Mouse (Mus musculus) MEL (cell line): ENCODE measurements at regions not wholly inside any gene's neighbourhood (a gene's known extent, or its start where the extent isn't known, plus 50 kb on each side); places are given as distances from the start of the nearest gene placed in this dataset.

Experiments used
- DNase-seq: peaks from one replicate; pipeline ENCODE4 v3.0.0; 2011; ENCODE audit warnings: low read depth, low spot score
- H3K27ac ChIP-seq: 2 replicates; pipeline ENCODE4 v1.5.1; 2012; ENCODE audit warnings: low read depth, mild to moderate bottlenecking, control low read depth, low read length, moderate library complexity; ENCODE audit not compliant: control insufficient read depth
- H3K27me3 ChIP-seq, 2 experiments: fragments of 150-350 bp in 1 of 2; sonication (generic) in 1 of 2; 2 replicates each; pipeline ENCODE4 v1.6.1; 2012; ENCODE audit warnings: low read length in 2 of 2, mild to moderate bottlenecking in 2 of 2, improper control_type of control experiment in 1 of 2, moderate library complexity in 1 of 2; ENCODE audit not compliant: insufficient read depth in 2 of 2, control insufficient read depth in 1 of 2
- H3K36me3 ChIP-seq, 2 experiments: 2 replicates each; pipeline ENCODE4 v1.6.1; 2012 to 2014; ENCODE audit warnings: low read length in 2 of 2, improper control_type of control experiment in 1 of 2, inconsistent platforms in 1 of 2, mild to moderate bottlenecking in 1 of 2; ENCODE audit not compliant: insufficient read depth in 2 of 2, control insufficient read depth in 1 of 2
- H3K4me1 ChIP-seq, 2 experiments: fragments of 150-350 bp in 1 of 2; sonication (generic) in 1 of 2; 2 replicates each; pipeline ENCODE4 v1.6.1; 2012; ENCODE audit warnings: low read length in 2 of 2, improper control_type of control experiment in 1 of 2, mild to moderate bottlenecking in 1 of 2; ENCODE audit not compliant: insufficient read depth in 2 of 2, control insufficient read depth in 1 of 2
- H3K4me3 ChIP-seq, 2 experiments: fragments of 150-350 bp in 1 of 2; sonication (generic) in 1 of 2; 2 replicates each; pipeline ENCODE4 v1.5.1; 2012; ENCODE audit warnings: low read depth in 2 of 2, low read length in 2 of 2, mild to moderate bottlenecking in 2 of 2, moderate library complexity in 2 of 2, control low read depth in 1 of 2, improper control_type of control experiment in 1 of 2; ENCODE audit not compliant: control insufficient read depth in 1 of 2, insufficient read depth in 1 of 2
- H3K79me2 ChIP-seq: 2 replicates; pipeline ENCODE4 v1.6.1; 2012; ENCODE audit warnings: mild to moderate bottlenecking, low read length, moderate library complexity; ENCODE audit not compliant: control insufficient read depth, poor library complexity, insufficient read depth
- H3K9ac ChIP-seq: 2 replicates; pipeline ENCODE4 v1.6.1; 2012; ENCODE audit warnings: low read depth, mild to moderate bottlenecking, control low read depth, low read length, moderate library complexity; ENCODE audit not compliant: control insufficient read depth, poor library complexity, severe bottlenecking
- H3K9me3 ChIP-seq: fragments of 150-350 bp; sonication (generic); replicated peaks from 2 replicates; pipeline ENCODE4 v1.6.1; 2012; ENCODE audit warnings: mild to moderate bottlenecking, low read length, improper control_type of control experiment, moderate library complexity; ENCODE audit not compliant: insufficient read depth
- CHD1 ChIP-seq: IDR thresholded peaks from 2 replicates; pipeline ENCODE4 v1.6.1; 2012; ENCODE audit warnings: low read depth, mild to moderate bottlenecking, inconsistent platforms, low read length, improper control_type of control experiment
- CTCF ChIP-seq, 3 experiments: IDR thresholded peaks in 2 of 3; conservative IDR thresholded peaks in 1 of 3; 2 replicates each; pipeline ENCODE4 v1.5.1; 2011 to 2012; ENCODE audit warnings: low read length in 3 of 3, low read depth in 2 of 3, mild to moderate bottlenecking in 2 of 3, improper control_type of control experiment in 1 of 3, inconsistent platforms in 1 of 3, mixed read lengths in 1 of 3, moderate library complexity in 1 of 3; ENCODE audit not compliant: control insufficient read depth in 1 of 3, insufficient read depth in 1 of 3, poor library complexity in 1 of 3, severe bottlenecking in 1 of 3
- EP300 ChIP-seq, 2 experiments: IDR thresholded peaks; 2 replicates each; pipeline ENCODE4 v1.6.1; 2011; ENCODE audit warnings: improper control_type of control experiment in 2 of 2, low read length in 2 of 2, low read depth in 1 of 2, mild to moderate bottlenecking in 1 of 2
- GATA1 ChIP-seq: IDR thresholded peaks from 2 replicates; pipeline ENCODE4 v1.6.1; 2011; ENCODE audit warnings: low read depth, low read length, improper control_type of control experiment
- KAT2A ChIP-seq: conservative IDR thresholded peaks from 2 replicates; pipeline ENCODE4 v1.6.1; 2012; ENCODE audit warnings: low read depth, low read length, improper control_type of control experiment, inconsistent platforms
- MAFK ChIP-seq: IDR thresholded peaks from 2 replicates; pipeline ENCODE4 v1.6.1; 2011; ENCODE audit warnings: low read depth, mild to moderate bottlenecking, low read length, improper control_type of control experiment, borderline replicate concordance
- MAX ChIP-seq: IDR thresholded peaks from 2 replicates; pipeline ENCODE4 v1.6.1; 2011; ENCODE audit warnings: low read length, improper control_type of control experiment
- MEF2A ChIP-seq: IDR thresholded peaks from 2 replicates; pipeline ENCODE4 v1.6.1; 2014; ENCODE audit warnings: low read depth, mild to moderate bottlenecking, inconsistent platforms, low read length, improper control_type of control experiment; ENCODE audit not compliant: poor library complexity, insufficient replicate concordance, severe bottlenecking; ENCODE audit errors: extremely low read depth
- MYB ChIP-seq: IDR thresholded peaks from 2 replicates; pipeline ENCODE4 v1.6.1; 2011; ENCODE audit warnings: mild to moderate bottlenecking, low read depth, low read length, improper control_type of control experiment
- MYC ChIP-seq: IDR thresholded peaks from 2 replicates; pipeline ENCODE4 v1.6.1; 2011; ENCODE audit warnings: low read depth, mild to moderate bottlenecking, low read length, improper control_type of control experiment, moderate library complexity
- NRF1 ChIP-seq: IDR thresholded peaks from 2 replicates; pipeline ENCODE4 v1.6.1; 2014; ENCODE audit warnings: low read depth, mild to moderate bottlenecking, inconsistent platforms, low read length, improper control_type of control experiment, moderate library complexity; ENCODE audit not compliant: poor library complexity, insufficient read depth, severe bottlenecking
- POLR2A ChIP-seq, 2 experiments: IDR thresholded peaks; 2 replicates each; pipeline ENCODE4 v1.6.1; 2011 to 2012; ENCODE audit warnings: low read length in 2 of 2, mild to moderate bottlenecking in 2 of 2, control low read depth in 1 of 2, improper control_type of control experiment in 1 of 2, low read depth in 1 of 2, moderate library complexity in 1 of 2; ENCODE audit not compliant: control insufficient read depth in 1 of 2, insufficient read depth in 1 of 2, poor library complexity in 1 of 2
- POLR2AphosphoS2 ChIP-seq: IDR thresholded peaks from 2 replicates; pipeline ENCODE4 v1.6.1; 2011; ENCODE audit warnings: low read length, improper control_type of control experiment
- POLR2AphosphoS5 ChIP-seq: IDR thresholded peaks from 2 replicates; pipeline ENCODE4 v1.6.1; 2012; ENCODE audit warnings: low read depth, borderline replicate concordance, mild to moderate bottlenecking, inconsistent platforms, low read length, moderate library complexity, mixed read lengths
- RCOR1 ChIP-seq: IDR thresholded peaks from 2 replicates; pipeline ENCODE4 v1.6.1; 2012; ENCODE audit warnings: low read depth, mild to moderate bottlenecking, inconsistent platforms, low read length, improper control_type of control experiment
- TAL1 ChIP-seq: IDR thresholded peaks from 2 replicates; pipeline ENCODE4 v1.6.1; 2012; ENCODE audit warnings: mild to moderate bottlenecking, inconsistent platforms, low read length, moderate library complexity, mixed read lengths
- TCF12 ChIP-seq: IDR thresholded peaks from 2 replicates; pipeline ENCODE4 v1.6.1; 2014; ENCODE audit warnings: low read depth, mild to moderate bottlenecking, inconsistent platforms, low read length, improper control_type of control experiment, moderate library complexity
- ZC3H11A ChIP-seq: IDR thresholded peaks from 2 replicates; pipeline ENCODE4 v1.6.1; 2012; ENCODE audit warnings: low read depth, mild to moderate bottlenecking, inconsistent platforms, low read length, improper control_type of control experiment
- ZKSCAN1 ChIP-seq: IDR thresholded peaks from 2 replicates; pipeline ENCODE4 v1.6.1; 2012; ENCODE audit warnings: low read depth, mild to moderate bottlenecking, inconsistent platforms, low read length, improper control_type of control experiment, moderate library complexity

DNA sequence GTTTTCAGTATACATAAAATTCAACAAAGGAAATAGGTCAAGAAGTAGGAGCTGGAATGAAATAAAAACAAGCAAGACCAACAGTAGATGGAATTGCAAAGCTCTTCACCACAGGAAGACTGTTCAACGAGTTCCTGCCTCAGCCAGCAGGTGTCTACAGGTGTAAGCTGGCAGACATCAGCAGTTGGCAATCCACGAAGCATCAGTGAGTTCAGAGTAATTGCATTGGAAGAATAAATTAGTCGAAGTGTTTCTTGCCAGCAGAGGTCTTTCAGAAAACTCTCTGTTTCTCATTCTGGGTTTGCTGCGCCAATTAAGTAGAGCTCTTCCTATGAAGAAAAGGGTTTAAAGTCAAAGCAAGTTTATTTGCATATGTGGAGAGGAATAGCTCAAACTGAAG, 925.7 kb upstream of the Mdga2 start:
- H3K9me3 ChIP-seq, result no peaks in the 10 kb centered on the region
- H3K4me3 ChIP-seq, result no peak overlapping the region
- H3K79me2 ChIP-seq, result no peaks in the 10 kb centered on the region
- no peak for DNase-seq
- no peaks in the 10 kb centered on the region for H3K27me3 ChIP-seq
- no peaks in the 10 kb centered on the region for H3K36me3 ChIP-seq
- H3K4me1 ChIP-seq, result no peaks in the 10 kb centered on the region
- no peak overlapping the region for H3K27ac ChIP-seq
- H3K9ac ChIP-seq, result no peak overlapping the region
- TF ChIP-seq POLR2A (IDR thresholded peaks at IDR 0.05; ENCODE audit: control insufficient read depth in 1 of 2, insufficient read depth in 1 of 2, low read depth in 1 of 2, low read length in 2 of 2, poor library complexity in 1 of 2), result no peak
- no peak for TF ChIP-seq MEF2A
- no peak for TF ChIP-seq ZKSCAN1
- no peak for TF ChIP-seq POLR2AphosphoS2
- TF ChIP-seq TAL1, result no peak
- no peak for TF ChIP-seq CHD1
- TF ChIP-seq GATA1, result no peak
- TF ChIP-seq POLR2AphosphoS5, result no peak
- no peak for TF ChIP-seq RCOR1
- no peak for TF ChIP-seq MAX
- TF ChIP-seq MYB, result no peak
- TF ChIP-seq MYC, result no peak

DNA sequence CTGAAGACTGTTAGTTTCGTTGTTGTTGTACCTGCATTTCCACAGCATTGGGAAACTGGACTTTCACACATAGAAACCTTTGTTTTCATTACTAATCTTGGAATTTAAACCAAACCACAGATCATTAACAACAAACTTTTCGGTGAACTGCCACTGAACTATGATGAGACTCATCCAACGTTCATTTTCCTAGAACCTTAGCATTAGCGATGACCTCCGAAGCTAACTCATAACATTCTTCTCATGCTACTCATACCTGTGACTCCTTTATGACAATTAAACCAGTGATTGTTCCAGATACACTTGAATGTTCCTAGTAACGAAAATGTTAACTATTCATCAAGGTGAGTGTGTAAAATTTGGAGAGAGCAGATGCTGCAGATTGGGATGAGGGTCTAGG, 917.5 kb upstream of the Mdga2 start:
- no peak for DNase-seq
- no peak for TF ChIP-seq TAL1
- TF ChIP-seq CTCF (IDR thresholded peaks at IDR 0.05 in 2 of 3, conservative IDR thresholded peaks at IDR 0.05 in 1 of 3; ENCODE audit: control insufficient read depth in 1 of 3, insufficient read depth in 1 of 3, low read depth in 2 of 3, low read length in 3 of 3, poor library complexity in 1 of 3, severe bottlenecking in 1 of 3), result no peak
- TF ChIP-seq MAFK, result no peak
- TF ChIP-seq POLR2A (IDR thresholded peaks at IDR 0.05; ENCODE audit: control insufficient read depth in 1 of 2, insufficient read depth in 1 of 2, low read depth in 1 of 2, low read length in 2 of 2, poor library complexity in 1 of 2), result no peak
- TF ChIP-seq POLR2AphosphoS5, result no peak
- no peak for TF ChIP-seq MEF2A
- TF ChIP-seq EP300 (IDR thresholded peaks at IDR 0.05; ENCODE audit: low read depth in 1 of 2, low read length in 2 of 2), result no peak
- no peak for TF ChIP-seq KAT2A
- no peak for TF ChIP-seq NRF1
- no peak for TF ChIP-seq TCF12
- TF ChIP-seq ZC3H11A, result no peak
- Histone ChIP-seq H3K27me3 (no peaks in the 10 kb centered on the region), H3K4me3 (no peak overlapping the region), H3K27ac (no peak overlapping the region), H3K9me3 (no peaks in the 10 kb centered on the region), H3K9ac (no peak overlapping the region), H3K79me2 (no peaks in the 10 kb centered on the region), H3K36me3 (peaks cover 0 to 2% of the 10 kb centered on the region in 2 experiments; a peak in 1 of 4 replicates), H3K4me1 (no peaks in the 10 kb centered on the region)
